Mouse (Mus musculus) megakaryocyte, adult 5-6 weeks (primary cell): Measurements from ENCODE around the gene Fjx1. TPM values are rescaled to one million over a fixed set of nuclear protein-coding genes. Genes with fewer than 3 reads are reported as not detected.

Experiments
- ATAC-seq: 2 replicates; pipeline ENCODE4 v1.8.0; 2016; ENCODE audit warnings: mild to moderate bottlenecking, inconsistent platforms; ENCODE audit not compliant: poor library complexity, severe bottlenecking
- total RNA-seq, 2 experiments: library from RNA; stranded (forward) in 1 of 2; stranded (reverse) in 1 of 2; fragments of 153-499, 151-499 nt in 1 of 2; fragments of 221-1000, 200-1000 nt in 1 of 2; gene quantifications; 2 replicates each; pipeline versions ENCODE4 v1.2.3 to v1.2.4; 2015 to 2017

The Fjx1 gene
- not detected in 2 replicates for total RNA-seq (2015)
- not detected in 2 replicates for total RNA-seq (2017)

DNA sequence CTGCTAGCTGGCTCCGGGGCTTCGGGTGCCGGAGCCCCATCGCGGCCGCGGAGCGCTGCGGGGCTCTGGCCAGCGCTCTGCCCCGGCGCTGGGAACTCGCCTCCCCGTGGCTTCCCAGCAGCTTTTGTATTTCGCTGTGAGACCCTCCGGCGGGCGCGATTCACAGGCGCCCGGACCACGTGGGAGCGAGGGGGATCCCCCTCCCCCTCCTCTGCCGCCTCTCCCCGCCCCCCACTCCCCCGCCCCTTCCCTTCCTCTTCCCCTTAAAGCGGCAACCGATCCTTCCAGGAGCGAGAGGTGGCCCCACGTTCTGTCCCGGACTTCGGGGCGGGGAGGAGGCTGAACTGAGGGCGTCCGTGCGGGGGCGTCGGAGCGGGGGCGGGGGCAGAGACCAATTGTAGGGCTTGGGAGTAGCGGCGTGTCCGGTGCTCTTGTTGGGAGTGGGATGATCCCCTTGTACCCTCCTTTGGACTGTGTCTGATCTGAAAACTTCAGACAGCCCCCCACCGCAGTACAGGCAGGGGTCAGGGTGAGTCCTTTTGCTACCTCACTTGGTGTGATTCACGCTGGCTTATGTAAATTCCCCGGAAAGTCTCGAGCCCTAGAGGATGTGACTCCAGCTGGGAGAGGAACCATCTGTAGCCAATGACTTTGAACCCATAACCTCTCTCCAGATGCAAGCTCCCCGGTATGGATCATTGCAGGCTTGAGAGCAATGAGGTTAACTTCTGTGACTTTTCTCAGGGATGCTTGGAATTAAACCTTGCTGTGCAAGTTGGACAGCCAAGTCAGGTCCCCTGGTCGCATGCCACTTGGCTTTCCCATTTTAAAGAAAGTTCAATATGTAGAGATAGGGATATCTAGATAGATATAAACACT, at the start of gene Fjx1:
Fjx1 (minus strand) TSS at position 829 of the 879 bp plus-strand sequence.
- no peak for ATAC-seq

- ATAC-seq: no peak
These were observed 47.8 kb upstream of the Fjx1 start for GRCm38 (mm10) chr2:102500001-102500689.

DNA sequence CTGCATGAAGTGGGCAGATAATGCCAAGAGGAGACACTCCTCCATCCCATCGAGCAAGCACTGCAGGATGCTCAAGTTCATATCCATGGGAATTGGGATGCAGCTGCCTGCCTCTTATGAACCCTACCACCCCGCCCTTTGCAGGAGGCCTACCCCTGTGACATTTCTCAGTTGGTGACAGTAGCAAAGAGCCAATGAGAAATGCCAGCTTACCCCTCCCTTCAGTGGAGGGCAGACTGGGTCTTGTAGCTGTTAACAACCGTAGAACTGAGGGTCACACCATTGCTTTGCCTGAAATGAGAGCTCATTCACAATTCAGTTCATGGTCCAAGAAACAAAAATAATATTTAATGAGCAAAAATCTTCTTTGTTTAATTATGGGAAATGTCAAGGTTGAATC, 28.4 kb upstream of the Fjx1 start:
- ATAC-seq: no peak

GRCm38 (mm10) chr2:102476101-102476500, 23.8 kb upstream of the Fjx1 start:
- no peak for ATAC-seq

GRCm38 (mm10) chr2:102468645-102469044, 16.3 kb upstream of the Fjx1 start:
- no peak for ATAC-seq

GRCm38 (mm10) chr2:102464342-102464732, 12.0 kb upstream of the Fjx1 start:
- no peak for ATAC-seq

DNA sequence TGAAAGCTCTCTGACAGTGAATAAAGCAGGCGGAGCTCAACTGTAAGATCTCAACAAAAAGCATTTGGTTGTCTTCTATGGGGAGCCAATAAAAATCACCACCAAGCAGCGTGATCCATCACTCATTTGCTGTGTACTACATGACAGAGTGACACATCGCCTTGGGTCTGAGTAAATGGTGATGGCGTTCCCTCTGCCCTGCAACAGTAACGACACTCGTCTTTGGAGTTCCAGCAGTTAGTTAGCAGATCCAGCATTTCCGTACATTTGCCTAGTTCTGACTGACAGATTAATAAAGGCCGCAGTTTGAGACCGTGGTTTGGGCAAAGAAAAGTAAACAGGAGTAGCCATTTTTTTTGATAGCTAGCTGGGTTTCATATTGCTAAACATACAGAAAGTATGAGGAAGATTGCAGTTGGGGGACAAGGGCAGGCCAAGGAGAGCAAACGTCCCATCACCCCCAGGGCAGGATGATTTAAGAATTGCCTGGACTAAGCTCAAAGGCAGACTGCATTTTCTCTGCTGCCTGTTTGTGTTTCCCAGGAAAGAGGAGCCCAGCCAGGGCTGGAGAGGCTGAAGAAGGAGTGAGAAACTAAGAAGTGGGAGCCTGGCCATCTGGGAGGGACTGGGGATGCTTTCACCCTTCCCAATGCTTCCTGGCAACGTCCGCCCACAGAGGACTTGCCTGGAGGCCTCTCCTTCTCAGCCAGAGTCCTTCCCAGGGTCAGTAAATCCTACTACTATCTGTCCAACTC, 11.5 kb upstream of the Fjx1 start:
- no peak for ATAC-seq

DNA sequence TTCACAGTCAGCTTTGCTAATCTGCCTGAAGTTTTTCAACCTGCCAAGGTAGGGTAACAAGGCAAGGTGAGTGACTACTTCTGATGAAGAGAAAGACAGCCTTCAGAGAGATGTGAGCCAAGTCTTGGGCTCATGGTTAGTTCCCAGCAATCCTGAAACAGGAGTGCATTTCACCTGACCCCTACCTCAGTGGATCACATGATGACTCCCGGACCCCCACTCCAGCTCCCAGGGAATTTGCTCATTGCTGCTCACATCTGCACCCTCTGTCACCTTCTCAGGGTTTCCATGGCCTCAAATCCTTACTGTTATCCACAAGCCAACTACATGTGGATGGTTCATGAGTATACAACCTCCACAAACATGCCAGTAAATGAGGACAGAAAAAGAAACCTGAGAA, 9.2 kb upstream of the Fjx1 start:
- ATAC-seq: no peak

DNA sequence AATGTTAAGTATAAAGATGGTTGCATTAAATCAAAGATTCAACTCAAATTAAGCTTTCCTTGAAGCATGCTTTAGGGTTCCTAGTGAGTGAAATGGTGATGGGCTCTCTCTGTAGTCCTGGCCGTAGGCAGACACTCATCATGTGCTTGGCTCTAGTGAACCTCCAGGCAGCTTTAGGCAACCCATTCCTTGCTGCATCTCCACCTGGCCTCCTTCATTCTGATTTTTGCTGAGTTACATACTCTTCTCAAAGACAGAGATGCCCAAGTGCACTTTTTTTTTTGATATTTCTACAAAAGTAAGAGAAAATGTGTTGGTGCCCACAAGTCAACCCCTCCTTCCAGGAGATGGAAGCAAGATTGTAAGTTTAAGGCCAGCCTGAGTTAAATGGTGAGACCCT, 2.8 kb upstream of the Fjx1 start:
- no peak for ATAC-seq

- no peak for ATAC-seq
These were observed 1.1 kb upstream of the Fjx1 start for GRCm38 (mm10) chr2:102453447-102453846.

DNA sequence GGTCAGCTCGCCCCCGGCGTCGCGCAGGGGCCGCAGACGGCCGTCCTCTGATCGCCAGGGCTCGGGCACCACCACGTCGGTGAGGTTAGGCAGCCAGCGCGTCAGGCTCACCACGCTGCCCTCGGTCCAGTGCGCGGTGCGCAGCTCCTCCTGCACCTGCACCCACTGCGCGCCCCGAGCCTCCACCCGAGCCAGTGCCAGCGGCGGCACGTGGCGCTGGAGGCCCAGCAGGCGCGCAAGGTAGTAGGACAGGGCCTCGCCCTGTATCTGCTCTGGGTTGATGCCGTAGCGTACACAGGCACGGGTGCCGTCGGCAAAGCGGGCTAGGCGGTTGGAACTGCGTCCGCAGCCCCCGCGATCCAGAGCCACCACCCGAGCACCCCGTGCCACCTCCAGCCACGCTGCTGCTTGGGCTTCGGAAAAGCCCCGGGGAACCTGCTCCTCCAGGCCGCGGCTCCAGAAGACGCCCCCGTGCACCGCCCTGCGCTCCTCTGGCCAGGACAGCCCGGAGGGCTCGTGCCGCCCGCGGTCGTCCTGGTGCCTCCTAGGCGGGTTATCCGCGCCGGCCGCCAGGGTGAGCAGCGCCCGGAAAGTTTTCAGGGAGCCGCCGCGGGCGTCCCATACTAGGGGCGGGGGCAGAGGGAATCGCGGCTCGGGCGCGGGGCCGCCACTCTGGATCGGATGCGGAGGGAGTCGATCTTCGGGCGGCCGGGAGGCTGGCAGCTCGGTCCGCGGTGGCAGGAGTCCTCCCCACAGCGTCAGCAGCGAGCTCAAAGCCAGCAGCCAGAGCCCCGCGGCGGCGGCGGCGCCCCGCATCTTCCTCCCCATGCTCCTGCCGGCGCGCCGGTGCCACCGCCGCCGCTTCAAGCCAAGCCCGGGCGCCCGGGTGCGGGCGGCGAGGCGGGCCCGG, 1.3 kb downstream of the Fjx1 start:
- ATAC-seq: no peak

- no peak for ATAC-seq
These were observed 2.0 kb downstream of the Fjx1 start for GRCm38 (mm10) chr2:102450248-102450760.

DNA sequence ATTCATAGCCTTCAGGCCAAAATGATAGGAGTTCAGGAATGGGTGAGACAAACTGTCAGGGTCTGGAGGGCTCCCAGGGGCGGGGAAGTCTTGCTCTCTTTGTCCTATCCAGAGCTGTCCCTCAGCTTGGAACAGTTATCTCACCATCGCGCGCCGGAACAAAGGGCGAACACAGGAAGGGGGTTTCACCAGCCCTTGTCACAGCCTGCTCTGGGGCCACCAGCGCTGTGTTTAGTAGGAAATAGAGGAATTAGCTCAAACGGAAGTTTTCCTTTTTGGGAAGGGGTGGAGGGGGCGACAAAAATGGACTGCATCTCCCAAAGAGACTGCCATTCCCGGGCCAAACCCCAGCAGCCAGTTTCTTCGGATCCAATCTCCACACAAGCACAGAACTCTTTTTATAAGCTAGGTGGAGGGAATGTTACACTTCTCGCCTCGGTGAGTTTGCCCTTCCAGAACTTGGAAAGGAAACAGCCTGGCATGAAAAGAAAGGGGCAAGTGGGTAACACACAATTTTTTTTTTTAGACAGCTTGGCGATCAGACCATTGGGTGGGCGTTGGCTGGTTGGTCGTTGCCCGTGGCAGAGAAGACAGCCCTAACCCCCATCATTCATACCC, 2.6 kb downstream of the Fjx1 start:
- ATAC-seq: no peak

- ATAC-seq: no peak
These were observed 3.2 kb downstream of the Fjx1 start for GRCm38 (mm10) chr2:102449056-102449455.

DNA sequence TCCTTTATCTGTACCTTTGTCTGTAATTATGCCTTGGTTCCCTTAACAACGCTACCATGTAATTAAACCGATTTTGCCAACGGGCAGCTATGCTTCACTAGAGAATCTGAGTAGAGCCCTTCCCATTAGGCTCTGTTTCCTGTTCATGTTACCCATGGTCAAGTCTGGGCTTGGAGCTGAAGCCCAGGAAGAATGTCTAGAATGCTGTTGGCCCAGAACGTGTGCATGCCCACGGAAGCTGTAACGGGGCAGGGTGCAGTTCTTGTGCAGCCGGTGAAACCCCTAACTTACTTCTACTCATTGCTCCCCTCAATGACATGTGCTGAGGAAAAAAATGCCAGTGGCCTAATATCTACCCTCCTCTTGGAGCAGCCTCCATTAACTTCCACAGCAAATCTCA, 4.5 kb downstream of the Fjx1 start:
- no peak for ATAC-seq

GRCm38 (mm10) chr2:102446851-102447250, 5.4 kb downstream of the Fjx1 start:
- no peak for ATAC-seq

DNA sequence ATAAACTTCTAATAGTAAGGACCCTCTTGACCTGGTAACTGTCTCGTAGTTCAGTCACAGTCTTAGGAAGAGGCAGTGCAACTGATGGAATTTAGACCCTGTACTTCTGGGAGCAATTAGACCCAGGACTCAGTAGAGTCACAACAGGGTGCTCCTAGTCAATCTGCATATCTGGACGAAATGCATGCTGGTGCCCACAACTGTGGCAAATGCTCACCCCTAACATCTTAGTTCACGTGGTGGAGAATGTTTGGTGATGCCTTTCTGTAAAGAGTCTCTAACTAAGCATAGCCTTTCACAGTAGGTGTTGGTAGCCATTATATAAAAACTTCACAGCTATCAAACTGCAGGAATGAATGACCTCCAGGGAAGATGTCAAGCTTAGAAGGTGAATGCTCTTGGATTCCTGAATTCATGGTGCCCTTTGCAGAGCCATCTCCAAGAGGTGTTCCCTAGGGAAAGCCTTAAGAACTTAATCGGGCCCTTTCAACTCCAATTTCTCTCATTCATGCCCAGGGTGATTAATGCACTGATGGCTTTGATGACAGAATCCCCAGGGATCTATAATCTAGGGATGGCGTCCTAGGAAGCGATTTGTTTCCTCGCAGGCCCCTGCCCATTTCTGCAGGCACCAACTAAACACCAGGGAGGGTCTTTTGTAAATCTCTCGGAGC, 14.8 kb downstream of the Fjx1 start:
- ATAC-seq: no peak

DNA sequence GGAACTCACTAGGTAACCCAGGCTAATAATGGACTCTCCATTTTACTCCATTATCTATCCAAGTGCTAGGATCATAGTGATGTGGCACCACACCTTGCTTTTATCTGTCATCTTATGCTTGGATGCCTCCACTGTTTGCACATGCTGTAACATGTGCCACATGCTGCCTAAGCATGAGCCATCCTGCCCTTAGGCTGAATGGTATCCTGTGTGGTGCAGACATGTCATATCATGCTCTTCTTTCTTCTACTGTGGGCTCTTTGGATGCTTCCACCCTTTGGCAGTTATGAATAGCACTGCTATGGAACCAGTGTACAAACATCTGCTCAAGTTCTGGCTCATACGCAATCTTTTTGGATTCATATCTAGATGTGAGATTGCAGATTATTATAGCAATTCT, 18.4 kb downstream of the Fjx1 start:
- no peak for ATAC-seq

GRCm38 (mm10) chr2:102431084-102431483, 21.2 kb downstream of the Fjx1 start:
- no peak for ATAC-seq
